Mouse (Mus musculus): Measurements from ENCODE around the gene Nek1. TPM values are rescaled to one million over a fixed set of nuclear protein-coding genes. Genes with fewer than 3 reads are reported as not detected.

Nek1 gene
- total and polyA plus RNA-seq, 3 experiments = 8.9 to 35.3 (median 15.6) TPM

GRCm38 (mm10) chr8:61161461-61162185 is 168.6 kb downstream of the Nek1 start:
- Histone ChIP-seq H3K27ac (ENCODE audit: control insufficient read depth, low read depth, low read length) (no peak overlapping the region), H3K4me3 (ENCODE audit: control insufficient read depth in 1 of 2, insufficient read depth in 1 of 2, low read depth in 2 of 2, low read length in 2 of 2) (no peak overlapping the region), H3K4me1 (ENCODE audit: control insufficient read depth in 1 of 2, insufficient read depth in 2 of 2, low read length in 2 of 2) (no peaks in the 10 kb centered on the region), H3K9me3 (replicated peaks; ENCODE audit: insufficient read depth, low read length) (no peaks in the 10 kb centered on the region), H3K36me3 (ENCODE audit: control insufficient read depth in 1 of 2, insufficient read depth in 2 of 2, low read length in 2 of 2) (no peaks in the 10 kb centered on the region), H3K79me2 (ENCODE audit: control insufficient read depth, insufficient read depth, low read length, poor library complexity) (no peaks in the 10 kb centered on the region), H3K27me3 (ENCODE audit: control insufficient read depth in 1 of 2, insufficient read depth in 2 of 2, low read length in 2 of 2) (peaks cover 0 to 3% of the 10 kb centered on the region in 2 experiments; a peak in 2 of 4 replicates), H3K9ac (ENCODE audit: control insufficient read depth, low read depth, low read length, poor library complexity, severe bottlenecking) (no peak overlapping the region)
- DNase-seq (ENCODE audit: low read depth, low spot score) = no peak
- TF ChIP-seq POLR2A (IDR thresholded peaks at IDR 0.05; ENCODE audit: control insufficient read depth in 1 of 2, insufficient read depth in 1 of 2, low read depth in 1 of 2, low read length in 2 of 2, poor library complexity in 1 of 2) (no peak), JUND (IDR thresholded peaks at IDR 0.05; ENCODE audit: low read depth, low read length) (no peak), RAD21 (IDR thresholded peaks at IDR 0.05; ENCODE audit: low read depth, low read length) (no peak), UBTF (IDR thresholded peaks at IDR 0.05; ENCODE audit: borderline replicate concordance, insufficient read depth, low read depth, low read length) (no peak), POLR2AphosphoS5 (IDR thresholded peaks at IDR 0.05; ENCODE audit: borderline replicate concordance, low read depth, low read length) (no peak), HCFC1 (IDR thresholded peaks at IDR 0.05; ENCODE audit: low read depth, low read length) (no peak)

- no peak overlapping the region for H3K9ac ChIP-seq (ENCODE audit: control insufficient read depth, low read depth, low read length, poor library complexity, severe bottlenecking)
- DNase-seq (ENCODE audit: low read depth, low spot score) = no peak
- H3K79me2 ChIP-seq (ENCODE audit: control insufficient read depth, insufficient read depth, low read length, poor library complexity) = no peaks in the 10 kb centered on the region
- no peaks in the 10 kb centered on the region for H3K9me3 ChIP-seq (replicated peaks; ENCODE audit: insufficient read depth, low read length)
- no peaks in the 10 kb centered on the region for H3K36me3 ChIP-seq (ENCODE audit: control insufficient read depth in 1 of 2, insufficient read depth in 2 of 2, low read length in 2 of 2)
- peaks cover 0 to 3% of the 10 kb centered on the region in 2 experiments; a peak in 1 of 4 replicates for H3K27me3 ChIP-seq (ENCODE audit: control insufficient read depth in 1 of 2, insufficient read depth in 2 of 2, low read length in 2 of 2)
- no peaks in the 10 kb centered on the region for H3K4me1 ChIP-seq (ENCODE audit: control insufficient read depth in 1 of 2, insufficient read depth in 2 of 2, low read length in 2 of 2)
- no peak overlapping the region for H3K4me3 ChIP-seq (ENCODE audit: control insufficient read depth in 1 of 2, insufficient read depth in 1 of 2, low read depth in 2 of 2, low read length in 2 of 2)
- no peak for TF ChIP-seq UBTF (IDR thresholded peaks at IDR 0.05; ENCODE audit: borderline replicate concordance, insufficient read depth, low read depth, low read length)
- no peak overlapping the region for H3K27ac ChIP-seq (ENCODE audit: control insufficient read depth, low read depth, low read length)
Observed at GRCm38 (mm10) chr8:61162186-61162566, 169.2 kb downstream of the Nek1 start.

GRCm38 (mm10) chr8:61171546-61171945 is 178.6 kb downstream of the Nek1 start:
- Histone ChIP-seq H3K4me3 (ENCODE audit: control insufficient read depth in 1 of 2, insufficient read depth in 1 of 2, low read depth in 2 of 2, low read length in 2 of 2) (no peak overlapping the region), H3K9ac (ENCODE audit: control insufficient read depth, low read depth, low read length, poor library complexity, severe bottlenecking) (no peak overlapping the region)

More at GRCm38 (mm10) chr8:61171546-61171945, 178.6 kb downstream of the Nek1 start:
- no peaks in the 10 kb centered on the region for H3K27me3 ChIP-seq (ENCODE audit: control insufficient read depth in 1 of 2, insufficient read depth in 2 of 2, low read length in 2 of 2)
- no peak overlapping the region for H3K27ac ChIP-seq (ENCODE audit: control insufficient read depth, low read depth, low read length)
- DNase-seq (ENCODE audit: low read depth, low spot score) = no peak
- TF ChIP-seq POLR2A (IDR thresholded peaks at IDR 0.05; ENCODE audit: control insufficient read depth in 1 of 2, insufficient read depth in 1 of 2, low read depth in 1 of 2, low read length in 2 of 2, poor library complexity in 1 of 2) = no peak
- TF ChIP-seq BHLHE40 (IDR thresholded peaks at IDR 0.05; ENCODE audit: borderline replicate concordance, low read depth, low read length) = no peak
- TF ChIP-seq ELF1 (IDR thresholded peaks at IDR 0.05; ENCODE audit: low read depth, low read length) = no peak
- TF ChIP-seq SIN3A (IDR thresholded peaks at IDR 0.05; ENCODE audit: low read length) = no peak
- no peak for TF ChIP-seq USF2 (IDR thresholded peaks at IDR 0.05; ENCODE audit: borderline replicate concordance in 1 of 2, insufficient read depth in 1 of 2, low read depth in 1 of 2, low read length in 2 of 2)
- TF ChIP-seq ZC3H11A (IDR thresholded peaks at IDR 0.05; ENCODE audit: low read depth, low read length) = no peak
- no peak for TF ChIP-seq MAFK (IDR thresholded peaks at IDR 0.05; ENCODE audit: borderline replicate concordance, low read depth, low read length)
- no peak for TF ChIP-seq KAT2A (conservative IDR thresholded peaks at IDR 0.05; ENCODE audit: low read depth, low read length)
- no peak for TF ChIP-seq USF1 (IDR thresholded peaks at IDR 0.05; ENCODE audit: low read depth, low read length)
- TF ChIP-seq HCFC1 (IDR thresholded peaks at IDR 0.05; ENCODE audit: low read depth, low read length) = no peak
- TF ChIP-seq ZNF384 (IDR thresholded peaks at IDR 0.05; ENCODE audit: low read depth, low read length) = no peak
- TF ChIP-seq TCF12 (IDR thresholded peaks at IDR 0.05; ENCODE audit: low read depth, low read length) = no peak
- no peak for TF ChIP-seq NRF1 (IDR thresholded peaks at IDR 0.05; ENCODE audit: insufficient read depth, low read depth, low read length, poor library complexity, severe bottlenecking)
- no peak for TF ChIP-seq ZMIZ1 (IDR thresholded peaks at IDR 0.05; ENCODE audit: low read depth, low read length)
- TF ChIP-seq MYB (IDR thresholded peaks at IDR 0.05; ENCODE audit: low read depth, low read length) = no peak
- no peak for TF ChIP-seq SMC3 (IDR thresholded peaks at IDR 0.05; ENCODE audit: low read depth, low read length)
- TF ChIP-seq MAZ (IDR thresholded peaks at IDR 0.05; ENCODE audit: low read depth, low read length) = no peak
- no peaks in the 10 kb centered on the region for H3K4me1 ChIP-seq (ENCODE audit: control insufficient read depth in 1 of 2, insufficient read depth in 2 of 2, low read length in 2 of 2)
- H3K36me3 ChIP-seq (ENCODE audit: control insufficient read depth in 1 of 2, insufficient read depth in 2 of 2, low read length in 2 of 2) = no peaks in the 10 kb centered on the region
- H3K9me3 ChIP-seq (replicated peaks; ENCODE audit: insufficient read depth, low read length) = no peaks in the 10 kb centered on the region
- H3K79me2 ChIP-seq (ENCODE audit: control insufficient read depth, insufficient read depth, low read length, poor library complexity) = no peaks in the 10 kb centered on the region

All from MEL (cell line).